Mouse (Mus musculus): ENCODE results near the gene Kctd2.
"Not testable (repeated sequence)": the region's sequence is repeated elsewhere in the genome, so short reads cannot be mapped to it uniquely, and the experiment has no call there.

Kctd2 gene

GRCm38 (mm10) chr11:115446906-115447305, 27.0 kb downstream of the Kctd2 start:
- peak; percentile 78 for DNase-seq

GRCm38 (mm10) chr11:115447321-115447885, 27.5 kb downstream of the Kctd2 start:
- peak; percentile 76 for DNase-seq

GRCm38 (mm10) chr11:115448075-115448474, 28.1 kb downstream of the Kctd2 start:
- peak; percentile 91 for DNase-seq

- DNase-seq = peak; percentile 94
Observed at GRCm38 (mm10) chr11:115448998-115449397, 29.1 kb downstream of the Kctd2 start.

- peak; percentile 84 for DNase-seq
Observed at GRCm38 (mm10) chr11:115450176-115450575, 30.2 kb downstream of the Kctd2 start.

GRCm38 (mm10) chr11:115451781-115452241, 31.9 kb downstream of the Kctd2 start:
- peak; percentile 56 for DNase-seq

GRCm38 (mm10) chr11:115452281-115452860, 32.4 kb downstream of the Kctd2 start:
- no peak for DNase-seq

- DNase-seq = peak; percentile 47
Observed at GRCm38 (mm10) chr11:115453306-115453705, 33.4 kb downstream of the Kctd2 start.

GRCm38 (mm10) chr11:115454822-115455221, 34.9 kb downstream of the Kctd2 start:
- DNase-seq = not testable (repeated sequence)

GRCm38 (mm10) chr11:115455619-115456018, 35.7 kb downstream of the Kctd2 start:
- DNase-seq = no peak

GRCm38 (mm10) chr11:115456182-115456581, 36.3 kb downstream of the Kctd2 start:
- peak; percentile 35 for DNase-seq

- peak; percentile 73 for DNase-seq
Observed at GRCm38 (mm10) chr11:115457405-115457804, 37.5 kb downstream of the Kctd2 start.

- DNase-seq = no peak
Observed at GRCm38 (mm10) chr11:115460976-115461375, 41.0 kb downstream of the Kctd2 start.

- DNase-seq = no peak
Observed at GRCm38 (mm10) chr11:115461846-115462242, 41.9 kb downstream of the Kctd2 start.

GRCm38 (mm10) chr11:115462243-115462891, 42.4 kb downstream of the Kctd2 start, which contains the start of gene Slc16a5:
Gene Slc16a5 (plus strand): TSS chr11:115462474.
- DNase-seq = peak; percentile 53

GRCm38 (mm10) chr11:115463397-115463796, 43.5 kb downstream of the Kctd2 start:
- peak; percentile 57 for DNase-seq

GRCm38 (mm10) chr11:115464851-115465250, 44.9 kb downstream of the Kctd2 start:
- DNase-seq = no peak

GRCm38 (mm10) chr11:115467217-115467618, 47.3 kb downstream of the Kctd2 start:
- no peak for DNase-seq

GRCm38 (mm10) chr11:115472183-115472582, 52.3 kb downstream of the Kctd2 start:
- DNase-seq = no peak

- DNase-seq = peak; percentile 98
Observed at GRCm38 (mm10) chr11:115473626-115474275, 53.8 kb downstream of the Kctd2 start.

GRCm38 (mm10) chr11:115475025-115475757, 55.3 kb downstream of the Kctd2 start, which contains the start of gene Armc7:
Gene Armc7 (plus strand): TSS chr11:115475667.
- peak; percentile 97 for DNase-seq

- DNase-seq = no peak
Observed at GRCm38 (mm10) chr11:115475758-115476237, 55.9 kb downstream of the Kctd2 start.

- not testable (repeated sequence) for DNase-seq
Observed at GRCm38 (mm10) chr11:115476630-115477029, 56.7 kb downstream of the Kctd2 start.
